Mouse (Mus musculus) intestine, embryonic 15.5 days (tissue): ENCODE measurements around the gene Otx2. TPM values are rescaled to one million over a fixed set of nuclear protein-coding genes. Genes with fewer than 3 reads are reported as not detected.

Source experiments
- ATAC-seq: fragments of 200-750 bp; cut with Nextera tagmentation; 2 replicates; pipeline ENCODE4 v1.8.0; 2017; ENCODE audit warnings: moderate TSS enrichment, moderate library complexity
- H3K27ac ChIP-seq: fragments of 300-500 bp; sonication (generic); 2 replicates; pipeline ENCODE4 v1.5.1; 2015; ENCODE audit warnings: mild to moderate bottlenecking, inconsistent platforms
- H3K27me3 ChIP-seq: fragments of 300-500 bp; sonication (generic); replicated peaks from 2 replicates; pipeline ENCODE4 v1.6.1; 2015; ENCODE audit warnings: inconsistent platforms
- H3K36me3 ChIP-seq: fragments of 300-500 bp; sonication (generic); 2 replicates; pipeline ENCODE4 v1.6.1; 2015; ENCODE audit warnings: inconsistent platforms
- H3K4me1 ChIP-seq: fragments of 300-500 bp; sonication (generic); replicated peaks from 2 replicates; pipeline ENCODE4 v1.6.1; 2015; ENCODE audit warnings: inconsistent platforms
- H3K4me2 ChIP-seq: fragments of 300-500 bp; sonication (generic); replicated peaks from 2 replicates; pipeline ENCODE4 v1.6.1; 2015; ENCODE audit warnings: mild to moderate bottlenecking, inconsistent platforms
- H3K4me3 ChIP-seq: fragments of 300-500 bp; sonication (generic); replicated peaks from 2 replicates; pipeline ENCODE4 v1.5.1; 2015; ENCODE audit warnings: inconsistent platforms
- H3K9ac ChIP-seq: fragments of 300-500 bp; sonication (generic); 2 replicates; pipeline ENCODE4 v1.6.1; 2015; ENCODE audit warnings: inconsistent platforms
- H3K9me3 ChIP-seq: fragments of 300-500 bp; sonication (generic); 2 replicates; pipeline ENCODE4 v1.6.1; 2016; ENCODE audit warnings: inconsistent platforms
- WGBS: fragments of 180-500 bp; shearing (Covaris S2); methylation state at CpG from one replicate; pipeline ENCODE4 v1.1.7; 2015; 5-methylcytosine and 5-hydroxymethylcytosine counted together
- polyA plus RNA-seq: library from polyadenylated mRNA; unstranded; fragments of >200 nt; fragmentation: Nextera tagmentation; extraction: Ambion mirVana; gene quantifications from 2 replicates; pipeline ENCODE4 v1.2.1, GENCODE M21; 2015

The Otx2 gene
- polyA plus RNA-seq, 1 experiment from 2014 or later = 0.09 TPM

GRCm38 (mm10) chr14:48665816-48666661 is 7.6 kb downstream of the Otx2 start:
- H3K9ac ChIP-seq = no peak overlapping the region
- H3K36me3 ChIP-seq = no peaks in the 10 kb centered on the region
- 0 out of 2 replicates have a peak, but pooled peaks cover 2% of the 10 kb centered on the region for H3K4me1 ChIP-seq
- ATAC-seq = 0 out of 2 replicates have a peak, but pooled peaks have one; percentile 5
- H3K27me3 ChIP-seq = peaks cover 79% of the 10 kb centered on the region
- no peak overlapping the region for H3K4me2 ChIP-seq
- no peak overlapping the region for H3K4me3 ChIP-seq
- WGBS = under 1% methylated on average over 52 of the region's 52 CpGs
- no peaks in the 10 kb centered on the region for H3K9me3 ChIP-seq
- H3K27ac ChIP-seq = no peak overlapping the region

- WGBS = under 1% methylated on average over 50 of the region's 50 CpGs
- Histone ChIP-seq H3K27me3 (peaks cover 80% of the 10 kb centered on the region), H3K27ac (no peak overlapping the region), H3K4me1 (0 out of 2 replicates have a peak, but pooled peaks cover 2% of the 10 kb centered on the region), H3K36me3 (no peaks in the 10 kb centered on the region), H3K4me2 (0 out of 2 replicates have a peak overlapping the region, but pooled peaks have one; percentile 3), H3K9me3 (no peaks in the 10 kb centered on the region), H3K9ac (no peak overlapping the region), H3K4me3 (no peak overlapping the region; the same call in 1 of the 2 replicates)
- ATAC-seq = peak; percentile 66
These were observed 8.5 kb downstream of the Otx2 start for GRCm38 (mm10) chr14:48664841-48665815.

- Histone ChIP-seq H3K9ac (no peak overlapping the region), H3K4me3 (no peak overlapping the region), H3K27me3 (peaks cover 80% of the 10 kb centered on the region), H3K4me2 (no peak overlapping the region), H3K9me3 (no peaks in the 10 kb centered on the region), H3K36me3 (no peaks in the 10 kb centered on the region), H3K4me1 (0 out of 2 replicates have a peak, but pooled peaks cover 2% of the 10 kb centered on the region), H3K27ac (no peak overlapping the region)
- no peak for ATAC-seq
- 3% methylated on average over 14 of the region's 14 CpGs for WGBS
These were observed 9.4 kb downstream of the Otx2 start for GRCm38 (mm10) chr14:48664001-48664810.

GRCm38 (mm10) chr14:48663531-48663930 is 10.1 kb downstream of the Otx2 start:
- no peak overlapping the region for H3K4me3 ChIP-seq
- H3K36me3 ChIP-seq = no peaks in the 10 kb centered on the region
- no peak overlapping the region for H3K27ac ChIP-seq
- no peaks in the 10 kb centered on the region for H3K9me3 ChIP-seq
- peaks cover 80% of the 10 kb centered on the region for H3K27me3 ChIP-seq
- no peak overlapping the region for H3K4me2 ChIP-seq
- 3% methylated on average over 4 of the region's 4 CpGs for WGBS
- no peaks in the 10 kb centered on the region for H3K4me1 ChIP-seq
- no peak overlapping the region for H3K9ac ChIP-seq
- no peak for ATAC-seq

- no peak overlapping the region for H3K9ac ChIP-seq
- H3K36me3 ChIP-seq = no peaks in the 10 kb centered on the region
- no peaks in the 10 kb centered on the region for H3K4me1 ChIP-seq
- H3K9me3 ChIP-seq = no peaks in the 10 kb centered on the region
- 3% methylated on average over 16 of the region's 16 CpGs for WGBS
- H3K4me3 ChIP-seq = no peak overlapping the region
- no peak for ATAC-seq
- no peak overlapping the region for H3K27ac ChIP-seq
- H3K27me3 ChIP-seq = peaks cover 81% of the 10 kb centered on the region
- no peak overlapping the region for H3K4me2 ChIP-seq
These were observed 10.9 kb downstream of the Otx2 start for GRCm38 (mm10) chr14:48662568-48663236.

GRCm38 (mm10) chr14:48661646-48662567 is 11.7 kb downstream of the Otx2 start:
- no peak for ATAC-seq
- H3K36me3 ChIP-seq = no peaks in the 10 kb centered on the region
- no peaks in the 10 kb centered on the region for H3K9me3 ChIP-seq
- peaks cover 82% of the 10 kb centered on the region for H3K27me3 ChIP-seq
- 4% methylated on average over 38 of the region's 38 CpGs for WGBS
- H3K4me2 ChIP-seq = no peak overlapping the region
- no peak overlapping the region for H3K4me3 ChIP-seq
- no peak overlapping the region for H3K9ac ChIP-seq
- no peak overlapping the region for H3K27ac ChIP-seq
- no peaks in the 10 kb centered on the region for H3K4me1 ChIP-seq

GRCm38 (mm10) chr14:48661151-48661550 is 12.5 kb downstream of the Otx2 start:
- Histone ChIP-seq H3K36me3 (no peaks in the 10 kb centered on the region), H3K9ac (no peak overlapping the region), H3K27me3 (peaks cover 81% of the 10 kb centered on the region), H3K27ac (no peak overlapping the region), H3K4me2 (no peak overlapping the region), H3K4me3 (no peak overlapping the region), H3K4me1 (no peaks in the 10 kb centered on the region), H3K9me3 (no peaks in the 10 kb centered on the region)
- 15% methylated on average over 8 of the region's 8 CpGs for WGBS
- ATAC-seq = no peak

- Histone ChIP-seq H3K4me1 (no peaks in the 10 kb centered on the region), H3K9me3 (no peaks in the 10 kb centered on the region), H3K36me3 (no peaks in the 10 kb centered on the region), H3K4me3 (no peak overlapping the region), H3K27ac (no peak overlapping the region), H3K4me2 (no peak overlapping the region), H3K9ac (no peak overlapping the region), H3K27me3 (peaks cover 81% of the 10 kb centered on the region)
- WGBS = 68% methylated on average over 4 of the region's 4 CpGs
- ATAC-seq = no peak
These were observed 13.0 kb downstream of the Otx2 start for GRCm38 (mm10) chr14:48660593-48660992.

GRCm38 (mm10) chr14:48659661-48660060 is 14.0 kb downstream of the Otx2 start:
- no peak overlapping the region for H3K4me2 ChIP-seq
- H3K27ac ChIP-seq = no peak overlapping the region
- H3K4me1 ChIP-seq = no peaks in the 10 kb centered on the region
- H3K9me3 ChIP-seq = no peaks in the 10 kb centered on the region
- H3K9ac ChIP-seq = no peak overlapping the region
- H3K27me3 ChIP-seq = peaks cover 82% of the 10 kb centered on the region
- ATAC-seq = no peak
- WGBS = 60% methylated on average over 4 of the region's 4 CpGs
- no peak overlapping the region for H3K4me3 ChIP-seq
- H3K36me3 ChIP-seq = no peaks in the 10 kb centered on the region

- H3K4me1 ChIP-seq = no peaks in the 10 kb centered on the region
- ATAC-seq = no peak
- WGBS = 63% methylated on average over 6 of the region's 6 CpGs
- H3K9me3 ChIP-seq = no peaks in the 10 kb centered on the region
- H3K36me3 ChIP-seq = no peaks in the 10 kb centered on the region
- H3K9ac ChIP-seq = no peak overlapping the region
- H3K27ac ChIP-seq = no peak overlapping the region
- H3K4me2 ChIP-seq = no peak overlapping the region
- peaks cover 92% of the 10 kb centered on the region for H3K27me3 ChIP-seq
- H3K4me3 ChIP-seq = no peak overlapping the region
These were observed 16.4 kb downstream of the Otx2 start for GRCm38 (mm10) chr14:48657241-48657640.
